Mouse (Mus musculus) activated CD4-positive, CD25-positive, alpha-beta regulatory T cell, adult 4 months (primary cell): ENCODE measurements around the gene Gne. TPM values are rescaled to one million over a fixed set of nuclear protein-coding genes. Genes with fewer than 3 reads are reported as not detected.

Source experiments
- ATAC-seq: one replicate; pipeline ENCODE4 v1.8.0; 2017
- polyA plus RNA-seq, 2 experiments: library from polyadenylated mRNA; unstranded; fragments of 100-300 nt; shearing (Covaris generic); gene quantifications; one replicate each; pipeline ENCODE4 v1.2.1; 2017

Gne gene
- polyA plus RNA-seq: 10 to 100 TPM; 14.1 to 17.9 TPM

DNA sequence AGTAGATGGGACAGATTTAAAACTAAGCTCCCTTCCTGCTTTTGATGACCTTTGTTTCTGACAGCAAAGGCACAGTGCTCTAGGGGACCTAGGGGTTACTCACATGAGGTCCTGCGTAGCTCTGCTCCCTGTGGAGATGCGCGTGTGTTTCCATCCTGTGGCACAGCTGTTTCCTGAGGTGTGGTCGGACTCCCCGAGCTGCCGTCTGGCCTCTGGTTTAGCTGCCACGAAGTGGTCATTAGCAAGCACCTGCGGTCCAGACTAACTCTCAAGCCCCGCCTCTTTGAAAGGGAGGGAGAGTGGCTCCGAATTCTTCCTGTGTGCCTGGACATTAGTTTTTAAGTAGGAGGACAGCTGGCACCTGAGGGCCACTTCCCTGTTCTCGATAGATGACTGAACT, at the start of gene Gne:
Gene Gne (minus strand): TSS at position 233 of the 400 bp plus-strand sequence.
- no peak for ATAC-seq

DNA sequence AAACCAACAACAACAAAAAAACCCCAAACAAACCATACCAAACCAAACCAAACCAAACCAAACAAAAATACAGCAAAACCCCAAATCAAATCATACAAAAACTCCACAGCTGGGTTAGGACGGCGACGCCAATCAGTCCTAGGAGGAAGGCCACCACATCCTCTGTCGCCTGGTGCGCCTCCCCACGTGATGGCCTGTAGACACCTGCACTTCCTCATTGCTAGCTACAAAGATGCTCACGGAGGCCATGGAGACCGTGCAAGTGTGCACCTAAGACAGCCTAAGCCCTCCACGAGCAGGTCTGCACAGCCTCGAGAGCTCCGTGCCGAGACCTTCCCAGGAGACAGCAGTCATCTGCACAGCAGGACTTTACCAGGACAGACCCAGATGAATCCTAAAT, 42.8 kb upstream of the Gne start:
- ATAC-seq: no peak

DNA sequence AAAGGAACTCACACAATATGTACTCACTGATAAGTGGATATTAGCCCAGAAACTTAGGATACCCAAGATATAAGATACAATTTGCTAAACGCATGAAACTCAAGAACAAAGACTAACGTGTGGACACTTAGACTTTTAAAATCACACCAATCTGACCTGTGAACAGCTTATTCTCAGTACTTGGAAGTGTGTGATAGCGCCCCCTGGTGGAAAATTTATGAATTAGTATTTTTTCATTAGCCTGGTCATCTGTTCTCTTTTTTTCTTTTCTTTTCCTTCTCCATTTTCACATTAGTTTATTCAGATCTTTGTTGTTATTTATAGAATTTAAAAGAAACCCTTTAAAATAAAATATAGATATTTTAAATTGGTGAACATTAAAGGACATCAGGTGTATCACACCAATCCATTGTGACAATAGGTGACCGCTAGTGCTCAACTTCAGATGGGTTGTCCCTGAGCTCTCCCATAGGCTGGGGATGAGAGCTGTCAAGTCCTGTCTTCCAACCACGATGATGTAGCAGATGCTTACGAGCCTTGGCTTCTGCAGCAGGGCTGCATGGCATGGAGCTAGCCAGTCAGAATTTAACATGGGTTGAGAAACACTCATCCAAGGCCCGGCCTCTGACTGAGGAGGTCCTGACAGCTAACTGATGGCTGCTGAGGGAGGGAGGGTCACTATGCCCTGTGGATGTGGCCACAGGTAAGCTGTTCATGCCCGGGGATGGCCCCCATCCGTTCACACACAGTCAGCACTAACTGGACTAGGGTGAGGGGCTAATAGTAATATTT, 35.6 kb upstream of the Gne start:
- ATAC-seq: no peak

DNA sequence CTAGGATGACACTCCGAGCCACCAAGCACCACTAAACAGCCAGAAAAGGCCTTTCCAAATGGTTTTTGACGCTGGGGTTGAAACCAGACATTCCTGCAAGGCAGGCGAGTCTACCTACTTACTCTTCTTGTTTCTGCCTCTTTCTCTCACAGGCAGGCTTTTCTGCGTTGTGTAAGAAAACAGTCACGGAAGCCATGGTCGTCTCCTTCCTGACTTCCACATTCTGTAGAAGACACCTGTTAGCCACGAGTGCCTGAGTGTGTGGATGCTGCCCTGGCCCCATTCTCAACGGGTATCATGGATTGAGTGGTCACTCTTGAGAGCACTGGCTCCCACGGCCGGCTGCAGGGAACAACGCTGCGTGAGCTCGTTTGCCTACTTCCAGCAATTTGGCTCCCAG, 31.1 kb upstream of the Gne start:
- no peak for ATAC-seq

DNA sequence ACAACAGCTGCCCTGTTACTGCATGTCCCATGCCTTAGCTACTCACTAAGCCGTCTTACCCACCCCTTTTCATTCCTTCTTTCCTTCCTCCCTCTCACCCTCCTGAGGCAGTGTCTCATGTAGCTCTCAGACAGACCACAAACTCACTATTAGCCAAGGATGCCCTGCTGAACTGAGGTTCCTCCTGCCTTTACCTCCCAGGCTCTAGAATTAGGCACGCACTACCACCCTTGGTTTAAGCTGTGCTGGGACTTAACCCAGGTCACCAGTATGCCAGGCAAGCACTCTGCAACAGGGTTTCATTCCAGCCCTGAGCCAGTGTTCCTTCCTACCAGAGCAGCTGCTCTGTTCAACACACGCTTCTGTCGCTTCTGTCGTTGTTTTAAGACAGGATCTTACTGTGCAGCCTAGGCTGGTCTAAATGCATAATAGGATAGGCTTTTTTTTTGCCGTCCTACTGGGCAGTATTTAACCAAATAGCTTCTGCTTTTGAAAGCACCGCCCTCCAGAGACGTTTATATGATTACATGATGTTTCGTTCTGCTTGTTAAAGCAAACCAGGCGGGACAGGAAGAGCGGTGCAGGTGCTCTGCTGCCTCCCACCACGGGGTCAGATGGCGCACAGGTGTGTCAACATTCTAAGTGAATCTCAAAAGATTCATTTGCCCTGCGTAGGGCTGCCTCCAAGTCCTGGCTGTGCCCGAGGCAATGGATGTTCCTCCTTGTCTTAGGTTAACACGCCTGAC, 29.6 kb upstream of the Gne start:
- no peak for ATAC-seq

DNA sequence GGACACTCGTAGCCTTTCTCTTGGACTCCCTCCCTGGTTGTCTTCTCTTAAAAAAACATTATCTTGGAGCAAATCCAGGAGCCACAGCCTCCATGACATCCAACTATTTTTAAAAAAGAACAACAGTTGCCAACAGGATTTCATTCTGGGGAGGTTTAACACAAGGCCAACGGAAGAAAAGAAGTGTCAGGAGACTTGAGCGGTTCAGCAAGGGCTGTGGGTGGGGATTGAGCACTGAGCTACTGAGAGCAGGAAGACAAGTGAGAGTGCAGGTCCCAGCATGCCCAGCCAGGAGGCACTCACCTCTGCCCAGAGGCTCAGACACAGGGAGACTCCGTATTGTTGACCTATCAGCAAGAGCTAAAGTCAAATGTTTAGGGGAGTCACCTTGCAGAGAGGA, 28.8 kb upstream of the Gne start:
- ATAC-seq: no peak

DNA sequence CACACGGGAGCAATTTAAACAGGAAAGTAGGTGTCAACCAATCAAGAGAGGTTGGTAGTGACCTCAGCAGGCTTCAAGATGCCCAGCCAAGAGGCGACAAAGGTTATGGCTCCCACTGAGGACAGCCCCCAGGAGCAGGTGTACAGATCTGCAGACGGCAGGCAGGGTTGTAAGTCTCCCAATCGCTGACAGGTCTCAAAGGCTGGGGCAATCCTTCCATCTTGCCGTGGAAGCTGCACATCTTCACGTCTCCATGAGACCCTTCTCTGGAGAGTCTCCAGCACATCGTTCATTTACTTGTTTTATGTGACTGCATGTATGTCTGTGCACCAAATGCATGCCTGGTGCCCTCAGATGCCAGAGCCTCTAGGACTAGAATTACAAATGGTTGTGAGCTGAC, 26.8 kb upstream of the Gne start:
- no peak for ATAC-seq

DNA sequence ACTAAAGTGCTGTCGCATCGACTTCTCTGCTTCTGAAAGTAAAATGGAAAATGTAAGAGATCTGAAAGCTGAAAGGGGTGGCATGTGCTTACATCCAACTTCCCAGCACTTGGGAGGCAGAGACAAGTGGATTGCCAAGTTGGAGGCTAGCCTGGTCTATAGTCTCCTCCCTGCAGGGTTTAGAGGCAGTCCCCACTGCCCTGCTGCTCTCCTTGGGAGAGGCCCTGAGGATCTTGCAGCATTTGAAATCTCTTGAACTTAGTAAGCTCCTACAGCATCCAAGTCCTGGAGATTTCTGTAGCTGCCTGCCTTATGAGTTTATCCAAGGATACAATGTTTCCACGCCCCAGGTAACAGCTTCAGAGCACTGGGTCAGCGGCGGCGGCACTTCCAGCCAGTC, 24.3 kb upstream of the Gne start:
- no peak for ATAC-seq

DNA sequence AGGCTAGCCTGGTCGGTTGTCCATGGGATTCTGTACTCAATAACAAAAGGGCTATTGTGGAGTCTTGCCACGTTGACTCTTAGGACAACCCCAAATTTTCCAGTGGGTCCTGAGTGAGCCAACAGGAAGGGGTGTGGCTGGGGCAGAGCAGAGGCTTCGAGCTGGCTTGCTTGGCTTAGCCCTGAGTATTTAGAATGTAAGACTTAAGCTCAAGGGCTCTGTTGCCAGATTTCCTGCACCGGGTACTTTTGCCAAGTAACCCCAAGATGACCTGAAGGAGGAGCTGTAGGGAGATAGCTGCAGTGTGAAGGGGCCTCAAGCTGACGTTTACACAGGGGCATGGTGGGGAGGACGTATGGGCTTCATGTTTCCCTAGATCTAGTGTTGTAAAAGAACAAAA, 23.4 kb upstream of the Gne start:
- no peak for ATAC-seq

DNA sequence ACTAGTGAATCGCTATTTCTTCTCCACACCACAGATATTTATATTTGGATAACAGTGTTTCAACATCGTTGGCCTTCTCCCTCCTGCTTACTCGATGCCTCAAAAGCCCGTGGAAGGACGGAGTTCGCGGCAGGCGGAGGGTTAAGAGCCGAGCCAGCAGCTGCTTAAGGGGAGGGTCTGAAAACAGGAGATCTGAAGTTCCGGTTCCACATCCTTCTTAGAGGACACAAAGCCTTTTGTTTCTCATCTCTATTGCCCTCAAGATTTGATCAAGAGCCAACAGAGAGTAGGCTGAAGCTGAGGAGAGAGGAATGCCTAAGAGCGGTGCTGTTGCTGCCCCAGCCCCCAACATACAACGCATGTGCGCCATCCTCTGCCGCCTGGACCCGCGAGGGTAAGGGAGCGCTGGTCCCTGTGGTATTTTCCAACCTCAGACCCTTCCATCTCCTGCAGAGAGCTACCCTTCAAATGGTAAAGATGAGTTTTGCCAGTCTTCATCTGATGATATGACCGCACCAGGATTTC, 22.4 kb upstream of the Gne start:
- no peak for ATAC-seq

DNA sequence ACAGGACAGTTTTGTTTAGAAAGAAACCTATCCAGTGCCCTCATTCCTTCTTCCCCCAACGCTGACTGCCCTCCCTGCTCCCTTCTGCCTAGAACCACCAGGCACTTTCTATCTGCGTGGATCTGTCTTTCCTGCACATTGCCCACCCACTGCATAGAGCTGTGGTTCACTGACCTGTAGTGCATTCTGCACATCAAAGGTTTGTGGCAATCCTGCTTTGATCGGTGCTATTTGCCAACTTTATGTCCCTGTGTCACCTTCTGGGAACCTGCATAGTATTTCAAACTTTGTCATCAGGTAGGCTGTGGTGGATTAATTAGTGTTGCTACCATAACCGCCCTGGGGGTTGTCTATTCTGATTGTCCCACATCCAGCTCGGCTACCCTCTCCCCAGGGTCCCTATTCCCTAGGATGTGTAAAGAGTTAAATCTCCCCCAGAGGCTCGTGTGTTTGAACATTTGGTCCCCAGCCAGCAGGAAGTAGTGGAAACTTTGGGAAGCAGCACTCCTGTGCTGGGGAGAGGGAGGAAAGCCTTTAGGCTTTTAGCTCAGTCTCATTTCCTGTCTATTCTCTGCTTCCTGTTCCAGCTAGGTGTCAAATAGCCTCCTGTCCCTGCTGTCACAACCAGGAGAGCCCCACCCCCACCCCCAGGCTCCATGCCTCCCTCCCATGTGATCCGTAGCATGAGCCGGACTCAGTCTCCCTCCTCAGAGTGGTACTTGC, 20.4 kb upstream of the Gne start:
- ATAC-seq: no peak

DNA sequence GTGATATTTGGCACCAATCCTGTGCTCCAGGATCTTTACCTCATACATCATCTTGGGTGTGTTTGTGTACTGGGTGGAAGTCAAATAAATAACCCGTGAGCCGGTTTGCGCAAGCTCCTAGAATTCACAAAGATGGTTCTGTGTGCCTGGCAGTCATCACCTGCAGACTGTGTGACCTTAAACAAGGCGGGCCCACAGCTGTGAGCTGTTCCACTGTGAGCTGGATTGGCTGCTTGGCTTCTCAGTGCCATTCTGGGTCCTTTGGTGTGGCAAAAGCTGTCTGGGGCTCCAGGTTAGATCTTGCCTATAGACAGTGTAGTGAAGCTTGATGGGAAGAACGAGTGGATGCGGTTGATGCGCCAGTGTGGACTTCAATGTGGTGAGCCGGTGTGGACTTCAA, 19.6 kb upstream of the Gne start:
- no peak for ATAC-seq

DNA sequence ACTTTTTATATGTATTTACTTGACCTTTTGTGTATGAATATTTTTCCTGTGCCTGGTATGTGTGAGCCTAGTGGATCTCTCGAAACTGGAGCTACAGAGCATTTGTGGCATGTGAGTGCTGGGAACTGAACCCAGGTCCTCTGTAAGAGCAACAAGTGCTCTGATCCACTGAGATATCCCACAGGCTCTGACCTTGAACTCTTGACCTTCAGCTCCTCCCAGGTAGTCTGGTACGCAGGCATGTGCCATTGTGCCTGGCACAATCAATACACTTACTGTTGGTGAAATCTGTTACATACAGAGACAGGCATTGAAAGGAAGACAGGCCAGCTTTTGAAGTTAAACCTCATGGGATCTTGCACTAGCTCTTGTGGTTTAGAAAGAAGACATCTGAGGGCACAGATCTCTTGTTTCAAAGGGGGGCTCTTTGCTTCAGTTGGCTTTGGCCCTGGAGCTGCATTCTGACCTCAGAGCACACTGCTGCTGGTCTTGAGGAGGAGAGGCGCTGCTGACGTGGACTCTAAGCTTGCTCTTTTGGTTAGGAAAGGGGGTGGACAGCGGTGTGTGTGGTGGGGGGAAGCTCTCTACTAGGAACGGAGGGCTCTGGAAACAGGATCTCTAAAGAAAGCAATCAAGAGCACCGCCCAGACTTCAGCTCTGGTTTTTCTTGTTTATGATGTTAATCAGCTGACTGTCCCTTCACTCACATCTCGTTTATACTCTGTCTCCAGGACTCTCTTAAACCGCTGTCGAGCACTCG, 13.8 kb upstream of the Gne start:
- ATAC-seq: no peak

DNA sequence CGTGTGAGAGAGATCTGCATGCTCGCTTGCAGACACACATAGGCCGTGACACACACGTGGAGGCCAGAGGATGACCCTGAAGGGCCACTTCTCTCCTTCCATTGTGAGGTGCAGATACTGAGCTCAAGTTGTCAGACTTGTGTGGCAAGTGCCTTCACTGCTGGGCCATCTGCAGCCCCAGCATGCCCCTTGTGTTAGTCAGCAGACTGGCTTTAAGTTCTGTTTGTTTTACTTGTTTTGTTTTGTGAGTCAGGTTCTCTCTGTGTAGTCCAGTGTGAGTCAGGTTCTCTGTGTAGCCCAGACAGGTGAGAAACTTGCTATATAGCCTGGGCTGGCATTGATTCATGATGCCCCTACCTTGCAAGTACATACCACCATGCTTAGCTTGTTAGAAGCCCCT, 10.5 kb upstream of the Gne start:
- ATAC-seq: no peak

DNA sequence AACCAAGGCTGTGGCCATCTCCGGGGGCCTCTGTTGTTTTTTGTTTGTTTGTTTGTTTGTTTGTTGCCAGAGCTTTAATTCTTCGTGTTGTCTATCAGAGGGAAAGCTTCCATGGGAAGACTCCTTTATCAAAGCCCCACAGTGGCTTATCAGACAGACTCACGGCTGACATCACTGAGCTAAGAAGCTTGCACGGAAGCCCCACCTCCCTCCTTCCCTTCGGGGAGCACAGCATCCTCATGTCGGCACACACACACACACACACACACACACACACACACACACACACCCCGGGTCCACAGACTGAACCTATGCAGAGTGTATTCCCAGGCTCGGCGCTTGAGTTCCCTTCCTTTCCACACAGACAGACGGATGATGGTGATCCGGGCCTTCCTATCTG, 8.4 kb upstream of the Gne start:
- ATAC-seq: no peak

DNA sequence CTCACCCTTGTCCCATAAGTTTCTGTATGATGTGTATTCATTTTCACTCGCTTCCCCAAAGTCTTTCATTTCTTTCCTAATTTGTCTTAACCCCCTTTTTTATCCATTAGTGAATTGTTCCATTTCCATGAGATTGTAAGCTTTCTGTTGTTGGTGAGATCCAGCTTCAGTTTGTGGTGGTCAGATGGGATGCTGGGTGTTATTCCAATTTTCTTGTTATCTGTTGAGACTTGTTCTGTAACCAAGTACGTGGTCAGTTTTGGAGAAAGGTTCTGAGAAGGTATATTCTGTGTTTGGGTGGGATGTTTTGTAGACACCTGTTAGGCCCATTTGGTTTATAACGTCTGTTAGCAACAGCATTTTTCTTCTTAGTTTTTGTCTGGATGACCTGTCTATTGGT, 1.6 kb upstream of the Gne start:
- no peak for ATAC-seq

DNA sequence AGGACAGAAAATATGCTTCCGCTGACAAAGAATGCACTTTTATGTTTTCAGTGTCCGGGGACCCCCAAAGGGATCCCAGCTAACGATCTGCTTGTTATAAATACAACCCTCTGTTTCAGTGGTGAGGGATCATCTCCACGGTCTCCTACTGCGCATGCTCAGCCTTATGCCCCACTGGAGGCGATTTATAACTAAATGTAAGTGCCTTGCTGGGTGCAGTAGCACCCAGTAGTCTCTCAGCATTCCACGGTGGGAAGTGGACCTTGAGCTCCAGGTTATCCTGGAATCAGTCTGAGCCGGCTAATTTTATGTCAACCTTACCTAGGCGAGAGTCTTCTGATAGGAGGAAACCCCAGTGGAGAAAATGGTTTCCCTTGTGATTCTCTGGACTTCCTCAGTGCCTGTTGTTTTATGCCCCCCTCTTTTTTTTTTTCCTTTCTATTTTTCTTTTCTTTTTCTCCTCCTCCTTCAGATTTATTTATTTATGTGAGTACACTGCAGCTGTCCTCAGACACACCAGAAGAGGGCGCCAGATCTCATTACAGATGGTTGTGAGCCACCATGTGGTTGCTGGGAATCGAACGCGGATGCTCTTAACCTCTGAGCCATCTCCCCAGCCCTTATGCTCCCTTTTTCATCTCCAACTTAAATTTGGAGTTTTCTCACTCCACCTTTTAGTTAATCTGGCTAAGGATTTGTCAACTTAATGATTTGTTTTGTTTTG, 787 bp upstream of the Gne start:
- no peak for ATAC-seq

DNA sequence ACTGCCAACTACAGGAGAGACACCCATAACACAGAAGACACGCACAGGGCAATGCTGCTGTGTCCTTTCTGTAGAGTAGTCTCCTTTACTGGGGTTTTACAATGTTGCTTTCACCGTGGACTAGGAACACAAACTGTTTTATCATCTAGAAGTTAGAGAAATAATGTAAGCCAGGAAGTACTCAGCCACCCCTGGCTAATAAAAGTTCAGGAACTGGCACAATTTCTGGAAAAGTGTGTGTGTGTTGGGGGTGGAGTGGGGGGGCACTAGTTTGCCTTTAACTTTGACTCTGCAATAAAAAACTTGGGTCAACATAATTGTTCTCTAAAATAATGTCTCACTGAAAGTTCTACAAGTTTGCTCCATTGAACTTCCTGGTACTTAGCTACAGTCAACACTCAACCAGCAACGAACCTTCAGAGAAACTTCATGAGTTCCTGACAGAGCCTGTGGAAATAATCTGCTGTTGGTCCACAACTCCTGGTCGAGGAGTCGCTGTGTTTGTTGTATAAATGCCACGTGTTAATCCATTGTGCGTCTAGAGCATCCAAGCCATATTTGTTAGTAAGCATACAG, 5.5 kb downstream of the Gne start:
- ATAC-seq: no peak

DNA sequence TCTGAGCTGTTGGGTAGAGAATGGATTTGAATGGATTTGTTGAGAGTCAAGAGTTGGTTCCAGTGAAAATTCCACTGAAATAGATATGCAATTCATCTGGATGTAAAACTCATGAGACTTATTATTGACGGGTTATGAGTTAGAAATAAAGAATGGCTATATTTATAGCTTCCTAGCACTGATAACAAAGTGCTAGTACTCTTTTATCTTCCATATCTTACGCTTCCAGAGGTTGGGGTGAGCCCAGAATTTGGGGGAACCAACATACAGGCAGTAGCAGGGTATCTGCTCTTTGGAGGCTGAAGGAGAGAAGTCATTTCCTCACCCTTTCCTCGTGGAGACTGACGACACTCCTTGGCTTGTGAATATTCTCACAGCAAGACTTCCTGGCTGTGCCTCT, 9.6 kb downstream of the Gne start:
- ATAC-seq: no peak

DNA sequence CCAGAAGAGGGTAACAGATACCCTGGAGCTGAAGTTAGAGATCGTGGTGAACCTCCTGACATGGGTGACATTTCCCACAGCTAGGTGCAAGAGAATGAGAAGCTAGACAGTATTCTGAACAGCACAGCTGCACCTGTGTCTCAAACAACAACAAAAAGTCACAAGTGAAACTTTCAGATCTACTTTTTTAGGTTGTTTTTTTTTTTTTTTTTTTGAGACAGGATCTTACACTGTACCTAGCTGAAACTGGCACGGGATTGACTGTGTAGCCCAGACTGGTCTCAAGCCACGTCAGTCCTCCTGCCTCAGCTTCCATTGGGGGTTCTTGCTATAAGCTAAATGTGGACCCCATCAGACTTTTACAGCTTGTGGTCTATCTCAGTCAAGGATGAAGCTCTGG, 10.2 kb downstream of the Gne start:
- no peak for ATAC-seq

DNA sequence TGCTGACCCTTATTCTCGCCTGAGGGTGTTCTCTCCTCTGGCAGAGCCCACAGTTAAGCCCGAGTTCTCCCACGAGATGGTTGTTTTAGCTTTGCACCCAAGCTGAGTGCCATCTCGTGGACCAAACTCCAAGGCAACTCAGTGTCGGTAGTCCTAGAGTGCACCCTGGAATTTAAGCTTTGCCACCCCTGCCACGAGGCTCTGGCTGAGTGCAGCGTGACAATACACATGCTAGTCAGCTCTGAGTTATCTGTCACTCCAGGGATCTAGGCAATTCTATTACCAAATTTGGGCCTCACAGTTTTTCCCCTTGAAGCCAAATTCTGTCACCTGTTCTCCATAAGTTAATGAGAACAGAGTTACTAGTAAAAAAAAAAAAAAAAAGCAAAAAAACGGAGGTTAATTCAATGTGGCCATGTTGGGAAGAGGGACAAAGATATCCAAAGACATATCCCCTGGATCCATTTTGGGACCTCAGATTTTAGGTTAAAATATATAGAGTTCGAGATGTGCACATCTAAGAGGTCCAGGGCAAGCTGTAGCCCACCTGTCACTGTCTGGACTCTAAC, 11.0 kb downstream of the Gne start:
- ATAC-seq: peak; percentile 43
